Mouse (Mus musculus) cerebellum, adult 2 months (tissue): Measurements from ENCODE around the gene Larp4b. TPM values are rescaled to one million over a fixed set of nuclear protein-coding genes. Genes with fewer than 3 reads are reported as not detected.

ENCODE experiments used
- DNase-seq, 2 experiments: peaks; one replicate each; pipeline ENCODE4 v3.0.0; 2021
- H3K27ac ChIP-seq: fragments of 200-500 bp; 2 replicates; pipeline ENCODE4 v1.5.1; 2012; ENCODE audit warnings: low read length, control low read depth, inconsistent platforms; ENCODE audit not compliant: insufficient read depth
- H3K27me3 ChIP-seq: fragments of 200-500 bp; 2 replicates; pipeline ENCODE4 v1.6.1; 2012; ENCODE audit warnings: inconsistent platforms, mild to moderate bottlenecking, low read length, moderate library complexity; ENCODE audit not compliant: control insufficient read depth, insufficient read depth
- H3K4me1 ChIP-seq: fragments of 200-500 bp; 2 replicates; pipeline ENCODE4 v1.6.1; 2011; ENCODE audit warnings: low read length; ENCODE audit not compliant: control insufficient read depth, insufficient read depth
- H3K4me3 ChIP-seq: fragments of 200-500 bp; replicated peaks from 2 replicates; pipeline ENCODE3; 2011; ENCODE audit warnings: mild to moderate bottlenecking, low read depth, low read length, control low read depth; ENCODE audit not compliant: insufficient read depth
- CTCF ChIP-seq: fragments of 200-500 bp; IDR thresholded peaks from 2 replicates; pipeline ENCODE4 v1.5.1; 2011; ENCODE audit warnings: low read depth, mild to moderate bottlenecking, control low read depth, low read length, moderate library complexity, borderline replicate concordance; ENCODE audit not compliant: insufficient read depth
- POLR2A ChIP-seq: fragments of 200-500 bp; IDR thresholded peaks from 2 replicates; pipeline ENCODE4 v1.6.1; 2011; ENCODE audit warnings: low read length, control low read depth, borderline replicate concordance; ENCODE audit not compliant: insufficient read depth
- WGBS: fragments of 180-500 bp; shearing (Covaris S2); methylation state at CpG from one replicate; pipeline ENCODE4 v1.1.7; 2018; 5-methylcytosine and 5-hydroxymethylcytosine counted together
- polyA plus RNA-seq: library from polyadenylated mRNA; depleted of rRNA; stranded (reverse); fragments of >200 nt; gene quantifications from 2 replicates; pipeline ENCODE4 v1.2.3, GENCODE M21; 2012

The Larp4b gene
- polyA plus RNA-seq, 1 experiment: 35.4 TPM

GRCm38 (mm10) chr13:9136088-9136487 is 42.4 kb downstream of the Larp4b start:
- H3K27ac ChIP-seq: no peak overlapping the region
- peaks cover 4% of the 10 kb centered on the region; the same call in 1 of the 2 replicates for H3K4me1 ChIP-seq
- DNase-seq: no peak
- H3K4me3 ChIP-seq: no peak overlapping the region
- WGBS: 93% methylated on average over 6 of the region's 6 CpGs
- H3K27me3 ChIP-seq: no peaks in the 10 kb centered on the region
- no peak for TF ChIP-seq CTCF
- no peak for TF ChIP-seq POLR2A

- Histone ChIP-seq H3K4me1 (peaks cover 4% of the 10 kb centered on the region; the same call in 1 of the 2 replicates), H3K27ac (no peak overlapping the region), H3K4me3 (no peak overlapping the region), H3K27me3 (no peaks in the 10 kb centered on the region)
- WGBS: 54% methylated on average over 4 of the region's 4 CpGs
- peak; percentile 28; the same call in 1 of the 2 replicates for TF ChIP-seq CTCF
- TF ChIP-seq POLR2A: no peak
- no peak for DNase-seq
Observed at GRCm38 (mm10) chr13:9136733-9137132, 43.1 kb downstream of the Larp4b start.

GRCm38 (mm10) chr13:9139466-9139991 is 45.8 kb downstream of the Larp4b start:
- Histone ChIP-seq H3K27ac (no peak overlapping the region), H3K4me1 (peaks cover 4% of the 10 kb centered on the region; the same call in 1 of the 2 replicates), H3K4me3 (no peak overlapping the region), H3K27me3 (no peaks in the 10 kb centered on the region)
- 86% methylated on average over 6 of the region's 6 CpGs for WGBS
- TF ChIP-seq POLR2A (no peak), CTCF (no peak)
- no peak for DNase-seq

- H3K4me3 ChIP-seq: no peak overlapping the region
- TF ChIP-seq CTCF: no peak
- no peak for TF ChIP-seq POLR2A
- H3K27ac ChIP-seq: no peak overlapping the region
- DNase-seq: peak; percentile 38 to 61
- WGBS: 26% methylated on average over 10 of the region's 10 CpGs
- peaks cover 4% of the 10 kb centered on the region; the same call in 1 of the 2 replicates for H3K4me1 ChIP-seq
- no peaks in the 10 kb centered on the region for H3K27me3 ChIP-seq
Observed at GRCm38 (mm10) chr13:9140204-9140603, 46.5 kb downstream of the Larp4b start.

GRCm38 (mm10) chr13:9142371-9142770 is 48.7 kb downstream of the Larp4b start:
- Histone ChIP-seq H3K4me3 (no peak overlapping the region), H3K4me1 (peaks cover 4% of the 10 kb centered on the region; the same call in 1 of the 2 replicates), H3K27ac (no peak overlapping the region), H3K27me3 (no peaks in the 10 kb centered on the region)
- WGBS: 32% methylated on average over 2 of the region's 2 CpGs
- no peak for TF ChIP-seq POLR2A
- TF ChIP-seq CTCF: no peak
- DNase-seq: no peak

GRCm38 (mm10) chr13:9148830-9149229 is 55.1 kb downstream of the Larp4b start:
- Histone ChIP-seq H3K4me1 (no peaks in the 10 kb centered on the region), H3K27ac (no peak overlapping the region), H3K27me3 (no peaks in the 10 kb centered on the region), H3K4me3 (no peak overlapping the region)
- DNase-seq: peak in 1 of 2 experiments; percentile 17
- WGBS: 27% methylated on average over 2 of the region's 2 CpGs
- TF ChIP-seq POLR2A (no peak), CTCF (no peak)

- H3K4me3 ChIP-seq: no peak overlapping the region
- H3K27me3 ChIP-seq: no peaks in the 10 kb centered on the region
- WGBS: 50% methylated on average over 7 of the region's 7 CpGs
- TF ChIP-seq POLR2A (no peak), CTCF (no peak)
- no peak overlapping the region for H3K27ac ChIP-seq
- no peak for DNase-seq
- no peaks in the 10 kb centered on the region for H3K4me1 ChIP-seq
Observed at GRCm38 (mm10) chr13:9149473-9150217, 56.0 kb downstream of the Larp4b start.

GRCm38 (mm10) chr13:9151100-9151499 is 57.4 kb downstream of the Larp4b start:
- Histone ChIP-seq H3K27me3 (no peaks in the 10 kb centered on the region), H3K4me3 (no peak overlapping the region), H3K27ac (no peak overlapping the region), H3K4me1 (no peaks in the 10 kb centered on the region)
- no peak for TF ChIP-seq CTCF
- TF ChIP-seq POLR2A: no peak
- DNase-seq: no peak
- WGBS: 96% methylated on average over 6 of the region's 6 CpGs
